Mouse (Mus musculus) MEL (cell line): ENCODE data around the gene Odf4. TPM values are rescaled to one million over a fixed set of nuclear protein-coding genes. Genes with fewer than 3 reads are reported as not detected.
A peak's percentile ranks its signal among the peaks of the same experiment; 100 is the strongest.
"Not testable (repeated sequence)": the region's sequence is repeated elsewhere in the genome, so short reads cannot be mapped to it uniquely, and the experiment has no call there.

Experiments used
- DNase-seq: peaks from one replicate; pipeline ENCODE4 v3.0.0; 2011; ENCODE audit warnings: low read depth, low spot score
- H3K27ac ChIP-seq: 2 replicates; pipeline ENCODE4 v1.5.1; 2012; ENCODE audit warnings: low read depth, mild to moderate bottlenecking, control low read depth, low read length, moderate library complexity; ENCODE audit not compliant: control insufficient read depth
- H3K27me3 ChIP-seq, 2 experiments: fragments of 150-350 bp in 1 of 2; sonication (generic) in 1 of 2; 2 replicates each; pipeline ENCODE4 v1.6.1; 2012; ENCODE audit warnings: low read length in 2 of 2, mild to moderate bottlenecking in 2 of 2, improper control_type of control experiment in 1 of 2, moderate library complexity in 1 of 2; ENCODE audit not compliant: insufficient read depth in 2 of 2, control insufficient read depth in 1 of 2
- H3K36me3 ChIP-seq, 2 experiments: 2 replicates each; pipeline ENCODE4 v1.6.1; 2012 to 2014; ENCODE audit warnings: low read length in 2 of 2, improper control_type of control experiment in 1 of 2, inconsistent platforms in 1 of 2, mild to moderate bottlenecking in 1 of 2; ENCODE audit not compliant: insufficient read depth in 2 of 2, control insufficient read depth in 1 of 2
- H3K4me1 ChIP-seq, 2 experiments: fragments of 150-350 bp in 1 of 2; sonication (generic) in 1 of 2; 2 replicates each; pipeline ENCODE4 v1.6.1; 2012; ENCODE audit warnings: low read length in 2 of 2, improper control_type of control experiment in 1 of 2, mild to moderate bottlenecking in 1 of 2; ENCODE audit not compliant: insufficient read depth in 2 of 2, control insufficient read depth in 1 of 2
- H3K4me3 ChIP-seq, 2 experiments: fragments of 150-350 bp in 1 of 2; sonication (generic) in 1 of 2; 2 replicates each; pipeline ENCODE4 v1.5.1; 2012; ENCODE audit warnings: low read depth in 2 of 2, low read length in 2 of 2, mild to moderate bottlenecking in 2 of 2, moderate library complexity in 2 of 2, control low read depth in 1 of 2, improper control_type of control experiment in 1 of 2; ENCODE audit not compliant: control insufficient read depth in 1 of 2, insufficient read depth in 1 of 2
- H3K79me2 ChIP-seq: 2 replicates; pipeline ENCODE4 v1.6.1; 2012; ENCODE audit warnings: mild to moderate bottlenecking, low read length, moderate library complexity; ENCODE audit not compliant: control insufficient read depth, poor library complexity, insufficient read depth
- H3K9ac ChIP-seq: 2 replicates; pipeline ENCODE4 v1.6.1; 2012; ENCODE audit warnings: low read depth, mild to moderate bottlenecking, control low read depth, low read length, moderate library complexity; ENCODE audit not compliant: control insufficient read depth, poor library complexity, severe bottlenecking
- H3K9me3 ChIP-seq: fragments of 150-350 bp; sonication (generic); replicated peaks from 2 replicates; pipeline ENCODE4 v1.6.1; 2012; ENCODE audit warnings: mild to moderate bottlenecking, low read length, improper control_type of control experiment, moderate library complexity; ENCODE audit not compliant: insufficient read depth
- ETS1 ChIP-seq: IDR thresholded peaks from 2 replicates; pipeline ENCODE4 v1.6.1; 2012; ENCODE audit warnings: low read depth, mild to moderate bottlenecking, inconsistent platforms, low read length, improper control_type of control experiment, moderate library complexity
- GATA1 ChIP-seq: IDR thresholded peaks from 2 replicates; pipeline ENCODE4 v1.6.1; 2011; ENCODE audit warnings: low read depth, low read length, improper control_type of control experiment
- HCFC1 ChIP-seq: IDR thresholded peaks from 2 replicates; pipeline ENCODE4 v1.6.1; 2012; ENCODE audit warnings: low read depth, mild to moderate bottlenecking, inconsistent platforms, low read length, improper control_type of control experiment, moderate library complexity
- JUND ChIP-seq: IDR thresholded peaks from 2 replicates; pipeline ENCODE4 v1.6.1; 2011; ENCODE audit warnings: low read depth, mild to moderate bottlenecking, improper control_type of control experiment, low read length
- KAT2A ChIP-seq: conservative IDR thresholded peaks from 2 replicates; pipeline ENCODE4 v1.6.1; 2012; ENCODE audit warnings: low read depth, low read length, improper control_type of control experiment, inconsistent platforms
- MAFK ChIP-seq: IDR thresholded peaks from 2 replicates; pipeline ENCODE4 v1.6.1; 2011; ENCODE audit warnings: low read depth, mild to moderate bottlenecking, low read length, improper control_type of control experiment, borderline replicate concordance
- MAZ ChIP-seq: IDR thresholded peaks from 2 replicates; pipeline ENCODE4 v1.6.1; 2012; ENCODE audit warnings: low read depth, mild to moderate bottlenecking, inconsistent platforms, low read length, improper control_type of control experiment
- MEF2A ChIP-seq: IDR thresholded peaks from 2 replicates; pipeline ENCODE4 v1.6.1; 2014; ENCODE audit warnings: low read depth, mild to moderate bottlenecking, inconsistent platforms, low read length, improper control_type of control experiment; ENCODE audit not compliant: poor library complexity, insufficient replicate concordance, severe bottlenecking; ENCODE audit errors: extremely low read depth
- MYB ChIP-seq: IDR thresholded peaks from 2 replicates; pipeline ENCODE4 v1.6.1; 2011; ENCODE audit warnings: mild to moderate bottlenecking, low read depth, low read length, improper control_type of control experiment
- MYC ChIP-seq: IDR thresholded peaks from 2 replicates; pipeline ENCODE4 v1.6.1; 2011; ENCODE audit warnings: low read depth, mild to moderate bottlenecking, low read length, improper control_type of control experiment, moderate library complexity
- NELFE ChIP-seq: IDR thresholded peaks from 2 replicates; pipeline ENCODE4 v1.6.1; 2011; ENCODE audit warnings: low read depth, low read length, improper control_type of control experiment
- RAD21 ChIP-seq: IDR thresholded peaks from 2 replicates; pipeline ENCODE4 v1.6.1; 2011; ENCODE audit warnings: mild to moderate bottlenecking, low read depth, low read length, improper control_type of control experiment
- TBP ChIP-seq: IDR thresholded peaks from 2 replicates; pipeline ENCODE4 v1.8.0; 2011; ENCODE audit warnings: low read depth, low read length, improper control_type of control experiment
- TCF12 ChIP-seq: IDR thresholded peaks from 2 replicates; pipeline ENCODE4 v1.6.1; 2014; ENCODE audit warnings: low read depth, mild to moderate bottlenecking, inconsistent platforms, low read length, improper control_type of control experiment, moderate library complexity
- ZC3H11A ChIP-seq: IDR thresholded peaks from 2 replicates; pipeline ENCODE4 v1.6.1; 2012; ENCODE audit warnings: low read depth, mild to moderate bottlenecking, inconsistent platforms, low read length, improper control_type of control experiment
- polyA plus RNA-seq, 2 experiments: library from polyadenylated mRNA; stranded (reverse) in 1 of 2; unstranded in 1 of 2; fragments of >175 nt in 1 of 2; fragments of >200 nt in 1 of 2; gene quantifications; 2 replicates each; pipeline versions ENCODE4 v1.2.1 to v1.2.4; 2012; ENCODE audit warnings: low replicate concordance in 2 of 2, low read depth in 1 of 2; ENCODE audit not compliant: insufficient read length in 2 of 2, insufficient read depth in 1 of 2, missing spikeins in 1 of 2
- total RNA-seq: library from RNA; depleted of rRNA; stranded (reverse); fragments of 300-350 nt; gene quantifications from 2 replicates; pipeline ENCODE4 v1.2.3, GENCODE M21; 2012

Odf4 gene
- total and polyA plus RNA-seq, 3 experiments: not detected

DNA sequence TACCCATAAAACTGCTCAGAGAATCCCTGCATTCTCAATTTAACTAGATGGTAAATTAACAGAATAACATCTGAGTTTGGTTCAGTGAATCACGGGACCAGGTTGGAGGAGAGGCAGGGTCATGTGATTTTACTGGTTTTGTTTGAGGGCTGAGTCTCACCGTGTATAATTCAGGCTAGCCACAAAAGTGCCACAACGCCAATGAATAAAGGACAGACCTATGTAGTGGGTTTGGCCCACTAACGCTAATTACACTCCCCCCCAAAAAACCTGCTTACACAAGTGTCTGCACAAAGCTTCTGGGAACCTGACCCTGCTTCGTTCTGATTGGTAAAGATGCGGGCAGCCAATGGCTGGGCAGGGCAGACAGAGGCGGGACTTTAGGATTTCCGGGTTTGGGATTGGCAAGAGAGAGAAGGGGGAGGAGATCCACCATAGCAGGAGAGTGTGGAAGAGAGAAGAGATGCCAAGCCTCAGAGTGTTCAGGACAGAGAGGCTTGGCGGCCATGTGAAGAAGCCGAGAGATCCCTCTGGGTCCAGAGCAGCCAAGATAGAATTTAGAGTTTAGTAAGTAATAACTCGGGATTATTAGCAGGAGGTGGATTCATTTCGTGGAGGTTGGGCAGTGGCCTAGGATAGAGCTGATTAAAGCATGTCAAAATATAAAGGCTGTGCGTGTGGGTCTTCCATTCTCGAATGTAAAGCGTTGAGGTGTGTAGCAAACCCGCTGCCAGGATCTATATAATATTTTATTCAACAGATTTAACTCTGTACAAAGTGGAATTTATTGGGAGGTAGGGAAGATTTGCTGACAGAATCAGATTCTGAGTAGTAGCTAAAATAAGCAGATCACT, 12.8 kb upstream of the Odf4 start (continued):
- no peak; the same call in 1 of the 2 replicates for TF ChIP-seq MAZ
- TF ChIP-seq JUND: no peak
- TF ChIP-seq NELFE: peak; percentile 78
- TF ChIP-seq ETS1: 0 out of 2 replicates have a peak, but pooled peaks have one; percentile 21

DNA sequence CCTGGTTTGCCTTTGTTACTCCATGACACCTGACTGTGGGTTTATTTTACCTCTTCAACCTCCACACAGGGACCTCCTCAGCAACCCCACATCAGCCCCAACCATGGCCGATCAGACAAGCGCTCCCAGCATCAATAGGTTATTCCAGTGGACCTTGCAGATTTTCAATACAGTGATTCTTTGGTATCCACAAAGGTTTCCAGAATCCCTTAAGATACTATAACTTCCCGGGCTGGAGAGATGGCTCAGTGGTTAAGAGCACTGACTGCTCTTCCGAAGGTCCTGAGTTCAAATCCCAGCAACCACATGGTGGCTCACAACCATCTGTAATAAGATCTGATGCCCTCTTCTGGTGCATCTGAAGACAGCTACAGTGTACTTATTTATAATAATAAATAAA, 10.1 kb upstream of the Odf4 start:
- not testable (repeated sequence) for H3K9ac ChIP-seq, H3K36me3 ChIP-seq, H3K9me3 ChIP-seq, H3K4me3 ChIP-seq, H3K27ac ChIP-seq, H3K79me2 ChIP-seq
- peaks cover 0 to 11% of the 10 kb centered on the region in 2 experiments; a peak in 1 of 4 replicates for H3K4me1 ChIP-seq
- TF ChIP-seq TBP: peak; percentile 70
- TF ChIP-seq, all 39 proteins: peak for 1; not testable (repeated sequence) for 38
- not testable (repeated sequence) for DNase-seq, H3K27me3 ChIP-seq

DNA sequence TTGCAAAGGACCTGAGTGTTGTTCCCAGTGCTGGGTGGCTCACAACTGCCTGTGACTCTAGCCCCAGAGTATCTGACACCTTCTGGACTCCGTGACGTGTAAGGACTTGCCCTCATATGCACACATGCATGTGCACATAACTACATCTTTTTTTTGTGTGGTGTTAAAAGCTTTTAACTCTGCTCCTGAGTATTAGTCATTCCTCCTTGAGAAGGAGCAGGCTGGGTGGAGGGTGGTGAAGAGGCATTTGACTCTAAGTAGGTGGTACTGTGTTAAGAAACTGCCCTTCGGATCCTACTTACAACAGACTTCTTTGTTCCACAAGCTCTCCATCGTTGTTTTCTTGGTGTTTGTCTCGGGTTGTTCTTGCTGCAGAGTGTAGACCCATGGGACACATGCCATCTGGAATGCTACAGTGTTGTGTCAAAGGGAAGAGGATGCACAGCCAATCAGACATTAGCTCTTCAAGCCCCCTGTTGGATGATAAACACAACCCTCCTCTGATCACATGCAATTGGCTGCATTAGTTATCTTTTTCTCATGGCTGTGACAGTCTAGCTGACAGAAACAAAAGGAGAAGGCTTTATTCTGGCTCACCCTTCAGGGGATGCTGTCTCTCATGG, 7.1 kb upstream of the Odf4 start:
- no peak overlapping the region for H3K27ac ChIP-seq
- H3K79me2 ChIP-seq: no peaks in the 10 kb centered on the region
- no peaks in the 10 kb centered on the region for H3K9me3 ChIP-seq
- TF ChIP-seq MAZ: no peak
- TF ChIP-seq ZC3H11A: no peak
- no peak for TF ChIP-seq NELFE
- no peak for TF ChIP-seq MYB
- no peak for TF ChIP-seq KAT2A
- TF ChIP-seq MYC: no peak
- no peak for TF ChIP-seq JUND
- TF ChIP-seq HCFC1: no peak
- TF ChIP-seq MEF2A: no peak
- TF ChIP-seq GATA1: no peak
- TF ChIP-seq RAD21: no peak
- TF ChIP-seq MAFK: no peak
- no peak for TF ChIP-seq TCF12
- peaks cover 0 to 4% of the 10 kb centered on the region in 2 experiments; a peak in 1 of 4 replicates for H3K4me1 ChIP-seq
- H3K27me3 ChIP-seq: peaks cover 0 to 2% of the 10 kb centered on the region in 2 experiments; a peak in 2 of 4 replicates
- DNase-seq: peak; percentile 41
- peaks cover 0 to under 1% of the 10 kb centered on the region in 2 experiments; a peak in 1 of 4 replicates for H3K36me3 ChIP-seq
- H3K4me3 ChIP-seq: no peak overlapping the region
- no peak overlapping the region for H3K9ac ChIP-seq
